Mouse (Mus musculus) limb, embryonic 14.5 days (tissue): ENCODE measurements around the gene Wfikkn2. TPM values are rescaled to one million over a fixed set of nuclear protein-coding genes. Genes with fewer than 3 reads are reported as not detected.

Experiments used
- ATAC-seq: fragments of 200-750 bp; cut with Nextera tagmentation; 2 replicates; pipeline ENCODE4 v1.8.0; 2017; ENCODE audit warnings: low read depth, moderate number of reproducible peaks, moderate TSS enrichment; ENCODE audit not compliant: low FRiP score
- DNase-seq: peaks from one replicate; pipeline ENCODE4 v3.0.0-alpha.2; 2015; ENCODE audit warnings: low spot score
- H3K27ac ChIP-seq: fragments of 300-500 bp; sonication (generic); replicated peaks from 2 replicates; pipeline ENCODE4 v1.5.1; 2014; ENCODE audit warnings: low read depth, mild to moderate bottlenecking, low read length, moderate library complexity, mixed read lengths
- H3K27me3 ChIP-seq: fragments of 300-500 bp; sonication (generic); 2 replicates; pipeline ENCODE4 v1.6.1; 2014; ENCODE audit warnings: low read length, mixed read lengths; ENCODE audit not compliant: control insufficient read depth, insufficient read depth
- H3K36me3 ChIP-seq: fragments of 300-500 bp; sonication (generic); 2 replicates; pipeline ENCODE4 v1.6.1; 2014; ENCODE audit warnings: mild to moderate bottlenecking, low read length, moderate library complexity, mixed read lengths; ENCODE audit not compliant: control insufficient read depth, insufficient read depth
- H3K4me1 ChIP-seq: fragments of 300-500 bp; sonication (generic); 2 replicates; pipeline ENCODE4 v1.6.1; 2014; ENCODE audit warnings: antibody characterized with exemption, low read length, mixed read lengths; ENCODE audit not compliant: control insufficient read depth, insufficient read depth
- H3K4me2 ChIP-seq: fragments of 300-500 bp; sonication (generic); replicated peaks from 2 replicates; pipeline ENCODE4 v1.6.1; 2014; ENCODE audit warnings: low read depth, mild to moderate bottlenecking, low read length, moderate library complexity; ENCODE audit not compliant: severe bottlenecking
- H3K4me3 ChIP-seq: fragments of 300-500 bp; sonication (generic); replicated peaks from 2 replicates; pipeline ENCODE4 v1.5.1; 2014; ENCODE audit warnings: low read length
- H3K9ac ChIP-seq: fragments of 300-500 bp; sonication (generic); 2 replicates; pipeline ENCODE4 v1.6.1; 2014; ENCODE audit warnings: mild to moderate bottlenecking, low read depth, low read length, moderate library complexity; ENCODE audit not compliant: severe bottlenecking
- H3K9me3 ChIP-seq: fragments of 300-500 bp; sonication (generic); 2 replicates; pipeline ENCODE4 v1.6.1; 2016; ENCODE audit warnings: low read length; ENCODE audit not compliant: control insufficient read depth
- POLR2A ChIP-seq: fragments of 200-500 bp; IDR thresholded peaks from 2 replicates; pipeline ENCODE4 v1.8.0; 2012; ENCODE audit warnings: inconsistent platforms, mild to moderate bottlenecking, moderate library complexity, borderline replicate concordance; ENCODE audit not compliant: insufficient read depth, insufficient read length; ENCODE audit errors: extremely low read depth
- WGBS: fragments of 180-500 bp; shearing (Covaris S2); extraction: QIAGEN DNeasy Blood & Tissue Kit; methylation state at CpG from one replicate; pipeline ENCODE4 v1.1.7; 2014; 5-methylcytosine and 5-hydroxymethylcytosine counted together
- polyA plus RNA-seq, 2 experiments: library from polyadenylated mRNA; depleted of rRNA in 1 of 2; stranded (reverse) in 1 of 2; unstranded in 1 of 2; fragments of >200 nt; fragmentation: Nextera tagmentation in 1 of 2; extraction: Ambion mirVana in 1 of 2; gene quantifications; 2 replicates each; pipeline versions ENCODE4 v1.2.1 to v1.2.3; 2012 to 2014

The Wfikkn2 gene
- 19.9 and 25.1 TPM in 2 replicates for polyA plus RNA-seq (2012; rRNA removed)
- 9.2 and 9.7 TPM in 2 replicates for polyA plus RNA-seq (2014; fragmentation: Nextera tagmentation; extraction: Ambion mirVana)

DNA sequence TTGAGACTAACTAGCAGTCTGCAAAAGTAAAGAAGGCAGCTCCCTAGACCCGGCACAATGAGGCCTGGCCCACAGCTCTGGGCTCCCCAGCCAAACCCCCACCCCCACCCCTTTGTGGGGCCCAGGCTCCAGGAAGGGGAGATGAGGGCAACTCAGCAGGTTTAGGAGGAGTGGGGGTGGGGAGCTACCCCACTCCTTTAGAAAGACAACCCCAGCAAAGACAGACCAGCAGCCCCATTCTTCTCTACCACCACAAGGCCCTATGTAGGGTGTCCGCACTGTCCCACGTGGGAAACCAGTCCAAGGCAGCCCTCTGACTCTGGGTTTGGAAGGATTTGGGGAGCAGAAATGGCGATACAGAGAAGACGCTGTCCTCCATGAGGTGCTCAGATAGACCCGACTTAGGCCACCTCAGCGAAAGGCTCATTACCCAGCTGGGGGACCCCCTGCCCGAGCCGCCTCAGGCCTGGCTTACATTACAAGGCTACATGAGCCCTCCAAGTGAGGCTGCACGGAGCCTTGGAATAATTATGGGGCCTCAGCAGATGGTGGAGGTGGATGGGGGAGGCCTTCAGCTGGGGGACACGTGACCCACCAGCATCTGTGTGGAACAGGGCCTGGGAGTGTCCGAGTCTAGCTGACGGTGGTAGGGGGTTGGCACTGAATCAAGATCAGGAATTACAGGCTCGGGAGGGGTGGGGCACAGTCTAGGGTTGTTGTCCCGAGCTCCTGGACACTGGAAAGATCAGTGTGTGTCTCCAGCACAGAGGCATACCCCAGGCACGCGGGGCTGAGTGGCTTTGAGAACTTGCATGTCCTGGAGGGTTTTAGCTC, at the start of gene Wfikkn2:
TSS of gene Wfikkn2 (minus strand) at position 51 of the 834 bp plus-strand sequence.
- H3K27me3 ChIP-seq = no peaks in the 10 kb centered on the region
- H3K4me1 ChIP-seq = peaks cover 58% of the 10 kb centered on the region
- H3K4me2 ChIP-seq = peak within 1 kb of the TSS; percentile 33
- H3K9ac ChIP-seq = peak within 1 kb of the TSS; percentile 17; the same call in 1 of the 2 replicates
- no peaks in the 10 kb centered on the region for H3K36me3 ChIP-seq
- ATAC-seq (peak; percentile 95), DNase-seq (peak; percentile 91)
- no peaks in the 10 kb centered on the region for H3K9me3 ChIP-seq
- peak within 1 kb of the TSS; percentile 14 for H3K4me3 ChIP-seq
- H3K27ac ChIP-seq = peak within 1 kb of the TSS; percentile 90
- TF ChIP-seq POLR2A = no peak
- WGBS = 11% methylated on average over 16 of the region's 17 CpGs

DNA sequence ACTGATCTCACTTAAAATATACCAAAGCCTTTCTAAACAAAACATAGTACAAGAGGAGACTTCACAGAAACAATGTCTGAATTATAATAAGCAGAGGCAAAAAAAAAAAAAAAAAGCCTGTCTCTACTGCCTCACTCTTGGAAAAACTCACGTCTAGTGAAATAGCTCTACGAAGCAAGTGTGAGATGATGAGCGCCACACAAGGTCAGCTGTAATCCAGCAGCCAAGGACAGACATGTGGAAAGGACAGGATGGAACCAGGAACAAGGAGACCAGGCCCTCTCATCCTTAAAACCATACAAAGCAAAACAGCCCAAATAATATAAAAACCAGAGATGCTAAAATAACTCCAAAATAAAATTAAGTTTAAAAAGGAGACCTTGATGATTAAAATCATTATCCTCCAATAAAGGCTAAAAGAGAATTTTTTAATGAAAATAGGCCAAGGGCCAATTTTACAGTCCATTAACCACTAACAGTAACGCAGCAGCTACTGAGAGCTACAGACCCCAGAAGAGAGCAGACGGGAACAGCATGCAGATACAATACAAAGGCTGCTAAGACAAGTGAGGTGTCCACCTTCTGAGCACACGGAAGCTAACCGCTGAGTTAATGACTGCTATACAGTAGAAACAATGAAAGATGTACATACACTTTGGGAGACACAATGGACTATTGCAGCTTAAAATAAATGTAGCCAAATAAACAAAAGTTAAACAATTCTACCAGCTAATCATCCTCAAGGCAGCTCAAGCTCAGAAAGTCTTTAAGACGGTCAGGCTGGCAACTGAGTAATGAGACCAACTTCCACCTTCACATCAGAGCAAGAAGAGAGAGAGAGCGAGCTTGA, 49.4 kb upstream of the Wfikkn2 start:
- Histone ChIP-seq H3K4me1 (no peaks in the 10 kb centered on the region), H3K36me3 (peaks cover 93% of the 10 kb centered on the region), H3K27ac (no peak overlapping the region), H3K9me3 (no peaks in the 10 kb centered on the region), H3K4me3 (no peak overlapping the region), H3K4me2 (no peak overlapping the region), H3K27me3 (no peaks in the 10 kb centered on the region), H3K9ac (no peak overlapping the region)
- no peak for ATAC-seq
- TF ChIP-seq POLR2A = no peak
- DNase-seq = no peak
- 85% methylated on average over 9 of the region's 9 CpGs for WGBS

DNA sequence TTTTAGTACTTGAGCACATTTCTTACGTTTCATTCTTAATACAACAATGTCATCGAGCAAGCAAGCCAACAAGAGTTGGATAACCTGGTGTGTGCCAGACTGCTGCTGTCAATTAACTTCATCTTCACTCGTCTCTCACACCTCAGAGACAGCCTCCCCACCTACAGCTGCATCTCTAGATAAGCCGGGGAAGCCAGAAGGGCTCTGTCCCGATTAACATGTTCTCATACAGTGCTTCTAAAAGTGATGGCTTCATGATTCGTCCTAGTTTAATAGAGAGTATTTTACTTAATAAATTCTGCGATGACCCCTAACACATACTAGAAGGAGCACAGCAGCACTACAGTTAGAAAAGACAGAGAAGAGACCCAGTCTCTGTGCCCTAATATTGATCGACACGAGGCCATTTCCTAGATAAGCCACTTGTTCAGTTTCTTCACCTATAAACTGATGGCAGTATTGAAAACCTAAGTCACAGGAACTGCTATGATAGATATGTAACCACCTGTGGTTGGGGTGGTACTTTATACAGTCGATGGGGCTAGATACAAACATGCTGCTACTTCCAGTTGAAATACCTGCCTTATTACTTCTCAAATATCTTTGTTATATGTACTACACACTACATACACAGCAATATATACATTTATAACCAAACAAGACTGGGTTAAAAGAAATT, 44.4 kb upstream of the Wfikkn2 start:
- H3K4me1 ChIP-seq = no peaks in the 10 kb centered on the region
- no peak overlapping the region for H3K9ac ChIP-seq
- peaks cover 82% of the 10 kb centered on the region for H3K36me3 ChIP-seq
- no peak for TF ChIP-seq POLR2A
- no peaks in the 10 kb centered on the region for H3K9me3 ChIP-seq
- H3K27ac ChIP-seq = no peak overlapping the region
- 91% methylated on average over 10 of the region's 10 CpGs for WGBS
- DNase-seq (no peak), ATAC-seq (no peak)
- H3K4me2 ChIP-seq = no peak overlapping the region
- no peaks in the 10 kb centered on the region for H3K27me3 ChIP-seq
- H3K4me3 ChIP-seq = no peak overlapping the region

DNA sequence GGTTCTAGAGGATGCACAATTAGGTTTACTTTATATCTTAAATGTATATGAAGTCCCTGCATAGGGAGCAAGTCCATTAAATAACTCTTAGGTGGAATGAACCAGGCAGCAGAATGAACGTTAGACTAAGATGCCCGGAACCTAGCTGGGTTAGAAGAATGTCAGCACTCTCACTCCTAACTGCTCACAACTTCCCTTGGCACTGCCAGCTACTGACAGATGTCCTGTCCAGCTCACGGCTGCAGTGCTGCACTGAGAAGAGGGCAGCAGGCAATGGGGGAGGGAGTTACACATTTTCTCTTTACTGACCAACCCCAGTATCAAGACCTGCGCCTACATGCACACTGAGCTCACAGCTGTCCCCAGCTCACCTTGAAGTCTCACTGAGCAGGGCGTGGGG, 41.3 kb upstream of the Wfikkn2 start:
- H3K4me3 ChIP-seq = no peak overlapping the region
- H3K4me1 ChIP-seq = no peaks in the 10 kb centered on the region
- H3K9ac ChIP-seq = no peak overlapping the region
- H3K9me3 ChIP-seq = no peaks in the 10 kb centered on the region
- H3K27ac ChIP-seq = no peak overlapping the region
- H3K36me3 ChIP-seq = peaks cover 68% of the 10 kb centered on the region
- no peak for TF ChIP-seq POLR2A
- ATAC-seq (no peak), DNase-seq (no peak)
- 86% methylated on average over 5 of the region's 5 CpGs for WGBS
- H3K27me3 ChIP-seq = no peaks in the 10 kb centered on the region
- H3K4me2 ChIP-seq = no peak overlapping the region
